In genomic region chr7:49132851-49133351, GRCm38 (mm10) we compare ENCODE assay signal across 8 mouse cellular contexts.
DNase-seq lines count a peak whose midpoint lies in the region; ATAC-seq and TF ChIP-seq lines count a peak whose summit lies in the region.

No protein-coding gene starts in this region.

- H3K4me3 ChIP-seq in embryonic fibroblast, embryonic 13.5 days (ENCODE audit: insufficient read depth, low read length) = no peak overlapping the region
- H3K4me3 ChIP-seq in heart, embryonic 11.5 days (ENCODE audit: low read depth, low read length) = no peak overlapping the region
- H3K4me3 ChIP-seq in kidney, embryonic 14.5 days (ENCODE audit: low read length) = no peak overlapping the region
- H3K4me3 ChIP-seq in limb, embryonic 13.5 days = no peak overlapping the region
- H3K4me3 ChIP-seq in stomach, embryonic 15.5 days (replicated peaks) = no peak overlapping the region

- peak; percentile 76 for TF ChIP-seq CTCF in embryonic fibroblast, embryonic 13.5 days (IDR thresholded peaks at IDR 0.05; ENCODE audit: borderline replicate concordance, insufficient read depth, low read length)

- WGBS in heart, embryonic 11.5 days (ENCODE audit: insufficient replicate concordance) = 34% methylated on average over 10 of the region's 10 CpGs
- WGBS in kidney, embryonic 14.5 days = 38% methylated on average over 10 of the region's 10 CpGs
- WGBS in limb, embryonic 13.5 days = 15% methylated on average over 10 of the region's 10 CpGs
- 32% methylated on average over 10 of the region's 10 CpGs for WGBS in stomach, embryonic 15.5 days

- no peaks in the 10 kb centered on the region for H3K36me3 ChIP-seq in heart, embryonic 11.5 days (ENCODE audit: control insufficient read depth, insufficient read depth, low read length)
- no peaks in the 10 kb centered on the region for H3K36me3 ChIP-seq in kidney, embryonic 14.5 days (ENCODE audit: control insufficient read depth, insufficient read depth, low read length)
- H3K36me3 ChIP-seq in limb, embryonic 13.5 days = no peaks in the 10 kb centered on the region
- H3K36me3 ChIP-seq in stomach, embryonic 15.5 days = no peaks in the 10 kb centered on the region

- no peak overlapping the region for H3K27ac ChIP-seq in embryonic fibroblast, embryonic 13.5 days (ENCODE audit: insufficient read depth, low read length)
- no peak overlapping the region for H3K27ac ChIP-seq in heart, embryonic 11.5 days (ENCODE audit: low read depth, low read length)
- H3K27ac ChIP-seq in kidney, embryonic 14.5 days (ENCODE audit: low read depth, low read length) = no peak overlapping the region
- H3K27ac ChIP-seq in limb, embryonic 13.5 days = no peak overlapping the region
- H3K27ac ChIP-seq in stomach, embryonic 15.5 days = no peak overlapping the region

- no peak overlapping the region for H3K4me2 ChIP-seq in heart, embryonic 11.5 days
- H3K4me2 ChIP-seq in kidney, embryonic 14.5 days (replicated peaks; ENCODE audit: low read depth, low read length) = no peak overlapping the region
- H3K4me2 ChIP-seq in limb, embryonic 13.5 days (replicated peaks) = peak overlapping the region; percentile 46
- H3K4me2 ChIP-seq in stomach, embryonic 15.5 days = peak overlapping the region; percentile 16; the same call in 1 of the 2 replicates

- no peaks in the 10 kb centered on the region for H3K27me3 ChIP-seq in heart, embryonic 11.5 days (ENCODE audit: control insufficient read depth, insufficient read depth, low read length)
- no peaks in the 10 kb centered on the region for H3K27me3 ChIP-seq in kidney, embryonic 14.5 days (ENCODE audit: control insufficient read depth, insufficient read depth, low read length)
- peaks cover 12% of the 10 kb centered on the region; the same call in 1 of the 2 replicates for H3K27me3 ChIP-seq in limb, embryonic 13.5 days
- H3K27me3 ChIP-seq in stomach, embryonic 15.5 days (replicated peaks) = no peaks in the 10 kb centered on the region

- no peaks in the 10 kb centered on the region for H3K9me3 ChIP-seq in heart, embryonic 11.5 days (replicated peaks; ENCODE audit: control insufficient read depth, low read length)
- H3K9me3 ChIP-seq in kidney, embryonic 14.5 days (ENCODE audit: control insufficient read depth, low read length) = peaks cover 4% of the 10 kb centered on the region; the same call in 1 of the 2 replicates
- H3K9me3 ChIP-seq in limb, embryonic 13.5 days = no peaks in the 10 kb centered on the region; the same call in 1 of the 2 replicates
- no peaks in the 10 kb centered on the region for H3K9me3 ChIP-seq in stomach, embryonic 15.5 days

- ATAC-seq in heart, embryonic 11.5 days (replicated peaks; ENCODE audit: insufficient number of reproducible peaks, low FRiP score, low TSS enrichment) = peak; percentile 37
- peak; percentile 67 for ATAC-seq in kidney, embryonic 14.5 days (ENCODE audit: low FRiP score, low TSS enrichment)
- peak; percentile 59; the same call in 1 of the 2 replicates for ATAC-seq in limb, embryonic 13.5 days (ENCODE audit: low FRiP score, low read depth)
- peak; percentile 51; the same call in 1 of the 2 replicates for ATAC-seq in stomach, embryonic 15.5 days (ENCODE audit: insufficient read depth, low FRiP score, low read depth)

- peak overlapping the region; percentile 0; the same call in 1 of the 2 replicates for H3K9ac ChIP-seq in heart, embryonic 11.5 days (ENCODE audit: low read depth, low read length)
- H3K9ac ChIP-seq in kidney, embryonic 14.5 days (ENCODE audit: low read depth, low read length) = no peak overlapping the region
- H3K9ac ChIP-seq in limb, embryonic 13.5 days = 0 out of 2 replicates have a peak overlapping the region, but pooled peaks have one; percentile 19
- no peak overlapping the region for H3K9ac ChIP-seq in stomach, embryonic 15.5 days

- no peak for TF ChIP-seq POLR2A in embryonic fibroblast, embryonic 13.5 days (IDR thresholded peaks at IDR 0.05; ENCODE audit: low read depth, low read length)

- H3K4me1 ChIP-seq in embryonic fibroblast, embryonic 13.5 days (ENCODE audit: control insufficient read depth, insufficient read depth, low read length) = peaks cover 6% of the 10 kb centered on the region; the same call in 1 of the 2 replicates
- H3K4me1 ChIP-seq in heart, embryonic 11.5 days (ENCODE audit: control insufficient read depth, insufficient read depth, low read length) = no peaks in the 10 kb centered on the region
- H3K4me1 ChIP-seq in kidney, embryonic 14.5 days (ENCODE audit: control insufficient read depth, insufficient read depth, low read length) = no peaks in the 10 kb centered on the region
- peaks cover 9% of the 10 kb centered on the region for H3K4me1 ChIP-seq in limb, embryonic 13.5 days
- H3K4me1 ChIP-seq in stomach, embryonic 15.5 days = peaks cover 5% of the 10 kb centered on the region

- peak; percentile 59 for DNase-seq in CD4-positive helper T cell, adult 2 months (ENCODE audit: low read depth, low spot score)
- DNase-seq in brain, adult 2 months (ENCODE audit: low read depth, low spot score) = peak; percentile 94
- DNase-seq in natural killer cell, adult 2 months (ENCODE audit: low spot score in 2 of 2) = peak; percentile 45 to 49

Comparison
In these comparisons a context has a peak if more than half of its experiments do, and no peak if none do; other contexts are left out.
1. H3K4me2 ChIP-seq: peak in limb, embryonic 13.5 days (single experiment) and stomach, embryonic 15.5 days (single experiment); none in heart, embryonic 11.5 days (single experiment) and kidney, embryonic 14.5 days (single experiment).
2. H3K9ac ChIP-seq: peak in heart, embryonic 11.5 days (single experiment) and limb, embryonic 13.5 days (single experiment); none in kidney, embryonic 14.5 days (single experiment) and stomach, embryonic 15.5 days (single experiment).
3. Peak in every context shown above with its lines, with median percentiles within 50 percentile points of each other: DNase-seq and ATAC-seq.